22 mouse cellular contexts compared by ENCODE assay signal in the genomic region with DNA sequence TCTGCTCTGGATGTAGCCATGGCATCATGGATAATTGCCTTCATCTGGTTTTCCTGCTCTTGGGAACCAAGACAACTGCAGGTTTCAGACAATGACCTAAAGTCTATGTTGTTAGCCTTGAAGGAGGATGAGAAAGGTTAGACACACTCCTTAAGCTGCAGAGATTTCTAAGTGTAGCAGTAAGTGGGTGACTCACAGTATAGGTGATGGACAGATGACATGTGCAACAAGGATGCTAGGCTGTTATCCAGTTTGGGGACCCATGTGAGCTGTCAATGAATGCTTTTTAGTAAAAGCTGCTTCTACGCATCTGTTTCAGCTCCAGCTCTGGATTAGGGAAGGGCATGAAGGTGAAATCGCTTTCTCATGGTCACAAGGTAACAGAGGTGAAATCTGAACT.
"Had no signal": no experiment of that assay in that cellular context is flagged by ENCODE, and none has a peak within 500 bp of the region (broad histone marks: within the 10 kb centered on the region; RNA-seq: fewer than 3 reads in every experiment).

No protein-coding gene starts in this region.

- H3K9ac ChIP-seq: liver, embryonic 15.5 days; liver, postnatal 0 days; lung, embryonic 15.5 days; midbrain, embryonic 12.5 days; neural tube, embryonic 13.5 days; neural tube, embryonic 15.5 days; stomach, embryonic 15.5 days had no signal

- H3K9me3 ChIP-seq: liver, embryonic 15.5 days; lung, embryonic 15.5 days; megakaryocyte, embryonic 14.5 days; midbrain, embryonic 12.5 days; neural tube, embryonic 13.5 days; neural tube, embryonic 15.5 days; stomach, embryonic 15.5 days had no signal

- H3K4me3 ChIP-seq: liver, embryonic 15.5 days; lung, embryonic 15.5 days; megakaryocyte, embryonic 14.5 days; midbrain, embryonic 12.5 days; neural tube, embryonic 13.5 days; neural tube, embryonic 15.5 days; stomach, embryonic 15.5 days had no signal

- DNase-seq: liver, postnatal 0 days; lung, adult 2 months; lung, postnatal 14 days; lung, postnatal 36 days; midbrain, embryonic 14.5 days; retina, postnatal 1 day; right cerebral cortex, adult 18-20 months; right cerebral cortex, postnatal 25 days; right cerebral cortex, postnatal 4 days; spleen, adult 18-20 months; thymus, adult 2 months; thymus, postnatal 25 days; thymus, postnatal 4 days had no signal

- H3K36me3 ChIP-seq: liver, embryonic 15.5 days; lung, embryonic 15.5 days; midbrain, embryonic 12.5 days; neural tube, embryonic 13.5 days; neural tube, embryonic 15.5 days; stomach, embryonic 15.5 days had no signal

- H3K27me3 ChIP-seq: liver, embryonic 15.5 days; lung, embryonic 15.5 days; megakaryocyte, embryonic 14.5 days; midbrain, embryonic 12.5 days; neural tube, embryonic 13.5 days; neural tube, embryonic 15.5 days; stomach, embryonic 15.5 days had no signal

- H3K4me2 ChIP-seq: liver, embryonic 15.5 days; lung, embryonic 15.5 days; midbrain, embryonic 12.5 days; neural tube, embryonic 13.5 days; neural tube, embryonic 15.5 days; stomach, embryonic 15.5 days had no signal

- H3K4me1 ChIP-seq: midbrain, embryonic 12.5 days had no signal

- H3K27ac ChIP-seq: liver, embryonic 15.5 days; lung, embryonic 15.5 days; macrophage; midbrain, embryonic 12.5 days; neural tube, embryonic 13.5 days; neural tube, embryonic 15.5 days; stomach, embryonic 15.5 days; stomach, postnatal 0 days had no signal
